Mouse (Mus musculus) embryonic facial prominence, embryonic 11.5 days (tissue): ENCODE data around the gene Mink1. TPM values are rescaled to one million over a fixed set of nuclear protein-coding genes. Genes with fewer than 3 reads are reported as not detected.

Source experiments
- ATAC-seq: fragments of 200-750 bp; cut with Nextera tagmentation; replicated peaks from 2 replicates; pipeline ENCODE4 v1.8.0; 2017; ENCODE audit warnings: low read depth; ENCODE audit not compliant: insufficient number of reproducible peaks, low FRiP score, low TSS enrichment
- DNase-seq: peaks from one replicate; pipeline ENCODE4 v3.0.0-alpha.2; 2015; ENCODE audit warnings: low spot score
- H3K27ac ChIP-seq: fragments of 300-500 bp; sonication (generic); replicated peaks from 2 replicates; pipeline ENCODE4 v1.5.1; 2014; ENCODE audit warnings: mild to moderate bottlenecking, low read depth, low read length, control low read depth
- H3K27me3 ChIP-seq: fragments of 300-500 bp; sonication (generic); 2 replicates; pipeline ENCODE4 v1.6.1; 2014; ENCODE audit warnings: mild to moderate bottlenecking, low read length, moderate library complexity, mixed read lengths; ENCODE audit not compliant: control insufficient read depth, insufficient read depth
- H3K36me3 ChIP-seq: fragments of 300-500 bp; sonication (generic); replicated peaks from 2 replicates; pipeline ENCODE4 v1.6.1; 2014; ENCODE audit warnings: low read depth, mild to moderate bottlenecking, low read length, moderate library complexity, mixed read lengths; ENCODE audit not compliant: control insufficient read depth, insufficient read depth
- H3K4me1 ChIP-seq: fragments of 300-500 bp; sonication (generic); 2 replicates; pipeline ENCODE4 v1.6.1; 2014; ENCODE audit warnings: low read length, mixed read lengths; ENCODE audit not compliant: control insufficient read depth, insufficient read depth
- H3K4me2 ChIP-seq: fragments of 300-500 bp; sonication (generic); 2 replicates; pipeline ENCODE4 v1.6.1; 2014; ENCODE audit warnings: low read depth, mild to moderate bottlenecking, control low read depth, low read length, moderate library complexity
- H3K4me3 ChIP-seq: fragments of 300-500 bp; sonication (generic); 2 replicates; pipeline ENCODE4 v1.5.1; 2014; ENCODE audit warnings: low read depth, low read length, control low read depth
- H3K9ac ChIP-seq: fragments of 300-500 bp; sonication (generic); replicated peaks from 2 replicates; pipeline ENCODE4 v1.6.1; 2014; ENCODE audit warnings: mild to moderate bottlenecking, control low read depth, low read length
- H3K9me3 ChIP-seq: fragments of 300-500 bp; sonication (generic); replicated peaks from 2 replicates; pipeline ENCODE4 v1.6.1; 2016; ENCODE audit warnings: mild to moderate bottlenecking, low read length, inconsistent platforms, mixed read lengths; ENCODE audit not compliant: control insufficient read depth
- WGBS: fragments of 180-500 bp; shearing (Covaris S2); extraction: QIAGEN DNeasy Blood & Tissue Kit; methylation state at CpG from one replicate; pipeline ENCODE4 v1.1.7; 2014; 5-methylcytosine and 5-hydroxymethylcytosine counted together
- polyA plus RNA-seq: library from polyadenylated mRNA; unstranded; fragments of >200 nt; fragmentation: Nextera tagmentation; extraction: Ambion mirVana; gene quantifications from 2 replicates; pipeline ENCODE4 v1.2.1, GENCODE M21; 2014

Mink1 gene
- polyA plus RNA-seq, 1 experiment from 2014 or later: 12.6 TPM

- no peak overlapping the region for H3K4me3 ChIP-seq
- no peak overlapping the region for H3K4me2 ChIP-seq
- DNase-seq: no peak
- no peak overlapping the region for H3K9ac ChIP-seq
- no peaks in the 10 kb centered on the region for H3K27me3 ChIP-seq
- no peaks in the 10 kb centered on the region; the same call in 1 of the 2 replicates for H3K4me1 ChIP-seq
- no peaks in the 10 kb centered on the region for H3K9me3 ChIP-seq
- 79% methylated on average over 7 of the region's 7 CpGs for WGBS
- no peaks in the 10 kb centered on the region; the same call in none of the 2 replicates for H3K36me3 ChIP-seq
- ATAC-seq: no peak
- H3K27ac ChIP-seq: no peak overlapping the region
These were observed 78.6 kb downstream of the Mink1 start for GRCm38 (mm10) chr11:70641241-70641640.

DNA sequence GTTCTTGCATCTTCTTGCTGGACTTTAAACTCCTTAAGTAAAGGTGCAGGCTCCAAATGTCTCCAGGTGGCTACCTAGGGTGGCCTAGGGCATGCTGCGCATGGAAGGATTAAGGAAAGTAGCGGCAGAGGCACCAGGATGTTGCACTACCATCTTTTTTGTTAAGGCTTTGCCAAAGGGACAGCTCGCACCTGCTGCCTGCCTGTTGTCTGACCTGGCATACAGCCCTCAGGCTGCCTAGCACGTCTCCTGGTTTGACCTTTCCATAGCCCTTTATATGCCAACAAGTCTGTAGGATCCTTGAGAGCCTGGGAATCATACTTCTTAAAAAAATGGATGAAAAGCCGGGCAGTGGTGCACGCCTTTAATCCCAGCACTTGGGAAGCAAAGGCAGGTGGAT is 80.4 kb downstream of the Mink1 start:
- Histone ChIP-seq H3K36me3 (no peaks in the 10 kb centered on the region; the same call in none of the 2 replicates), H3K4me1 (peaks cover 2% of the 10 kb centered on the region; the same call in 1 of the 2 replicates), H3K9ac (no peak overlapping the region), H3K27ac (no peak overlapping the region), H3K4me2 (no peak overlapping the region), H3K27me3 (no peaks in the 10 kb centered on the region), H3K4me3 (no peak overlapping the region), H3K9me3 (no peaks in the 10 kb centered on the region)
- ATAC-seq (no peak), DNase-seq (no peak)
- 95% methylated on average over 6 of the region's 6 CpGs for WGBS

DNA sequence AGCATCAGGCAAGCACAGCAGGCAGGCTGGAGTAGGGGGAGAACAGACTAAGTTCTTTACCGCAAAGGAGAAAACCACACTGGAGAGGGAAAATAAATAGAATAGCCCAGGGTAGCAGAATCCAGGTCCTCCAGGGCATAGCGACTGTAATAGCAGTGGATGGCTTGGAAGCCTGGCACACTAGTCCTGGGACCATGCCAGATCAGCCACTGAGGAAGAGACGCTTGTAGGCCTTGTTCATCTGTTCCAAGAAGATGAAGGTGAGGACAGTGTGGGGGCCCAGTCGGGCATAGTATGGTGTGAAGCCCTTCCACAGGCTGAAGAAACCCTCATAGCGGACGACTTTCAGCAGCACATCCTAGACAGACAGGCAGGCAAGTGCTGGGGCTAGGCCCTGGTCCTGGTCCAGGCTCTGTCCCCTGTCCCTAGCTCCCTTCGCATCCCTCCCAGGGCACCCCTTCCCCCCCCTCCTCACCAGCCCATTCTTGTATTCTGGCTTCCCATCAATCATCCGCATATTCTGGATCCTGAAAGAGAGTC is 82.0 kb downstream of the Mink1 start:
- ATAC-seq: no peak
- Histone ChIP-seq H3K9ac (no peak overlapping the region), H3K4me1 (peaks cover 2% of the 10 kb centered on the region; the same call in 1 of the 2 replicates), H3K36me3 (peaks cover 2% of the 10 kb centered on the region), H3K27ac (no peak overlapping the region), H3K4me2 (no peak overlapping the region), H3K4me3 (no peak overlapping the region), H3K27me3 (no peaks in the 10 kb centered on the region), H3K9me3 (no peaks in the 10 kb centered on the region)
- no peak for DNase-seq
- WGBS: 96% methylated on average over 8 of the region's 8 CpGs

- H3K27ac ChIP-seq: no peak overlapping the region
- H3K9me3 ChIP-seq: no peaks in the 10 kb centered on the region
- no peak for ATAC-seq
- no peaks in the 10 kb centered on the region for H3K27me3 ChIP-seq
- peak overlapping the region; percentile 61 for H3K4me3 ChIP-seq
- peaks cover 2% of the 10 kb centered on the region; the same call in 1 of the 2 replicates for H3K4me1 ChIP-seq
- DNase-seq: no peak
- WGBS: 87% methylated on average over 12 of the region's 12 CpGs
- H3K36me3 ChIP-seq: peaks cover 8% of the 10 kb centered on the region
- peak overlapping the region; percentile 70 for H3K9ac ChIP-seq
- peak overlapping the region; percentile 66 for H3K4me2 ChIP-seq
These were observed 83.0 kb downstream of the Mink1 start for GRCm38 (mm10) chr11:70645461-70646258.

DNA sequence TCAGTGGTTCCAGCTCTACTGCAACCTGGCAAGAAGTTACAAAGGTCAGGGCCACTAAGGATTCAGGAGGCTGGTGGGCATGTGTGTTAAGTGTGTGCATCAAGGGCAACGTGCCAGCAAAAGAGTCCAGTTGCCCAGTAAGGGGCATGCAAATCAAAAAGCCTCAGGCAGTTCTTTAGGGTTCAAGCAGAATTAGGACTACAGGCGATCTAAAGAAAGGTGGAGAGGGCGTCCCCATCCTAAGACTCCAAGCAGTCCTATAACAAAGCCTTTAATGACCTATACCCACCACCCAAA is 83.5 kb downstream of the Mink1 start:
- peak overlapping the region; percentile 84 for H3K27ac ChIP-seq
- no peaks in the 10 kb centered on the region for H3K27me3 ChIP-seq
- H3K9ac ChIP-seq: peak overlapping the region; percentile 70
- ATAC-seq: no peak; the same call in 1 of the 2 replicates
- DNase-seq: no peak
- peaks cover 2% of the 10 kb centered on the region; the same call in 1 of the 2 replicates for H3K4me1 ChIP-seq
- peak overlapping the region; percentile 61 for H3K4me3 ChIP-seq
- 16% methylated on average over 3 of the region's 3 CpGs for WGBS
- H3K4me2 ChIP-seq: peak overlapping the region; percentile 66
- no peaks in the 10 kb centered on the region for H3K9me3 ChIP-seq
- peaks cover 14% of the 10 kb centered on the region for H3K36me3 ChIP-seq

DNA sequence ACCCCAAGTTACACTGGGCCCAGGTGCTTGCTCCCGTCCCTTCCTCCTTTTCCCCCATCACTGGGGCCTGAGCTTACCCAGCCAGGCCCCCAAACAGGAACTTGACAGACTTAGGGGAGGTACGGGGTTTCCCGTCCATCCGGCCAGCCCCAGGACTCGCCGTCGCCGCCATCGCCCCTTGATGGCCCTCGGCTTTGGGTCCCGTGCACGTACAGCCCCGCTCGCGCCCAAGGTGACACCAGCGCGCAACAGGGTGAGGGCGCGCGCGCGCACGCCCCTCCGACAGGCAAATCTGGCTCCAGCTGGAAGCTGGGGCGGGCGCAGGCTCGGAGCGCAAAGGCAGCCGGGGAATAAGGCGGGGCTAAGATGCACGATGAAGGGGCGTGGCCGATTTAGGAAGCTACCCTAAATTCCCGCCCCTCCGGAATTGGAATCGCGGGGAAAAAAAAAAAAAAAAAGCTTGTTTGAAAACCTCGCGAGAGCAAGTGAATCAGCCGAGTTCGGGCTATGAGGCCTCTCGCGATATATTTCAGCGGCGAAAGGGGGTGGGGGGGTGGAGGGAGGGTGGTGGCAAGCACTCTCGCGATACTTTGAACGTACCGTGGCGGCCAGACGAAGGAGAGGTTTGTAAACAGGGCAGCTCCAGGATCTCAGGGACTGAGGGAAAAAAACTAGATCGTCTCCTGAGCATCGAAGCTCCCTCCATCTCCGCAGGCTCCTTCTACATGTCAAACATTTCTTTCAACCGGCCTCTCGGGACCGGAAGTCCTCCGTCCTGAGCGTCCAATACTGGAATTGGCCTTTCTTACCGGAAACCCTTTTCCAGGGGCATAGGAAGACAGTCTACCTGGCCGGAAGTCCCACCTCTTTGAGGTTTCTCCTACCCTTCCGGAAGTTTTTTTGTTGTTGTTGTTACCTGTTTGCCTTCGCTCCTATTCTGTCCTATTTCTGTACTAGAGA is 84.3 kb downstream of the Mink1 start, which contains the start of the genes Rnf167 and Slc25a11:
TSS of gene Rnf167 (plus strand) at position 545 of the 960 bp plus-strand sequence.
TSS of gene Slc25a11 (minus strand) at position 789 of the 960 bp plus-strand sequence.
- peaks cover 2% of the 10 kb centered on the region; the same call in 1 of the 2 replicates for H3K4me1 ChIP-seq
- DNase-seq: peak; percentile 100

DNA sequence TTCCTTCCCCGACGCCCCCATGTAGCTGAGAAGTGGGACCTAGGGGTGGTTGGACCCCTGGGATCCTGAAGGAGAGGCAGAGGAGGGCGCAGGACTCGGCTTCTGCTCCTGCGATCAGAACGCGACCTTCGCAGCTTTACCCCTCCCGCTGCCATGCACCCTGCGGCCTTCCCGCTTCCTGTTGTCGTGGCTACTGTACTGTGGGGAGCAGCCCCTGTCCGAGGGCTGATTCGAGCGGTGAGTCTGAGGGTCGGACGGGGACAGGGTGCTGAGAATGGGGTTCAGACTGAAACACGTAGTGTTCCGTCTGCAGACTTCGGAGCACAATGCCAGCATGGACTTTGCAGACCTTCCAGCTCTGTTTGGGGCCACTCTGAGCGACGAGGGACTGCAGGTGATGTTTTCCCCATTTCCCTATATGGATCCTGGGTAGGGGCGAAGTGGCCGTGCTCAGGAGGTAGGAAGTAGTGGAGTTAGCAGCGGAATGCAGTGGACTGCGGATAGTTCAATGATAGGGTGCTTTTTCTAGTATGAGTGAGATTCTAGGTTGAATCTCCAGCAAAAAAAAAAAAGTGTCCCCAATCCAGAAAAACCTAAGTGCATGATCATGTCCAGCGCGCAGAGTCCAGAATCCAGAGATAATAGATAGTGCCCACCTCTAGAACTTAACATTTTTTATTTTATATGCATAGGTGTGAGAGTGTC is 85.2 kb downstream of the Mink1 start:
- H3K4me2 ChIP-seq: peak overlapping the region; percentile 84
- ATAC-seq: peak; percentile 22
- no peak for DNase-seq
- H3K4me3 ChIP-seq: peak overlapping the region; percentile 66
- peaks cover 4% of the 10 kb centered on the region for H3K4me1 ChIP-seq
- no peaks in the 10 kb centered on the region for H3K27me3 ChIP-seq
- no peaks in the 10 kb centered on the region for H3K9me3 ChIP-seq
- peaks cover 17% of the 10 kb centered on the region for H3K36me3 ChIP-seq
- 3% methylated on average over 28 of the region's 28 CpGs for WGBS
- H3K9ac ChIP-seq: peak overlapping the region; percentile 68
- peak overlapping the region; percentile 65 for H3K27ac ChIP-seq

More for the DNA sequence above, 84.3 kb downstream of the Mink1 start, which contains the start of the genes Rnf167 and Slc25a11:
- H3K27ac ChIP-seq: peak within 1 kb of the TSS; percentile 84
- H3K27me3 ChIP-seq: no peaks in the 10 kb centered on the region
- H3K36me3 ChIP-seq: peaks cover 17% of the 10 kb centered on the region
- H3K4me3 ChIP-seq: peak within 1 kb of the TSS; percentile 66
- H3K9me3 ChIP-seq: no peaks in the 10 kb centered on the region
- peak; percentile 70 for ATAC-seq
- WGBS: under 1% methylated on average over 63 of the region's 63 CpGs
- peak within 1 kb of the TSS; percentile 70 for H3K9ac ChIP-seq
- peak within 1 kb of the TSS; percentile 84 for H3K4me2 ChIP-seq
